Mouse (Mus musculus) embryonic fibroblast, embryonic 13.5 days (primary cell): ENCODE results near the gene Mtrf1.

Source experiments
- CTCF ChIP-seq: IDR thresholded peaks from 2 replicates; pipeline ENCODE4 v1.5.1; 2011; ENCODE audit warnings: mild to moderate bottlenecking, control low read depth, low read length, moderate library complexity, borderline replicate concordance; ENCODE audit not compliant: insufficient read depth
- POLR2A ChIP-seq: IDR thresholded peaks from 2 replicates; pipeline ENCODE4 v1.6.1; 2011; ENCODE audit warnings: low read depth, mild to moderate bottlenecking, control low read depth, low read length, moderate library complexity

- no peak for TF ChIP-seq CTCF
- no peak for TF ChIP-seq POLR2A
Measured at GRCm38 (mm10) chr14:79358055-79358454, 39.5 kb upstream of the Mtrf1 start.
